In genomic region chr1:157449981-157450636, GRCm38 (mm10) we compare ENCODE assay signal across 9 mouse cellular contexts. TPM values are rescaled to one million over a fixed set of nuclear protein-coding genes. Genes with fewer than 3 reads are reported as not detected.
DNase-seq lines count a peak whose midpoint lies in the region; ATAC-seq and TF ChIP-seq lines count a peak whose summit lies in the region.
"Had no signal": no experiment of that assay in that cellular context is flagged by ENCODE, and none has a peak within 500 bp of the region (broad histone marks: within the 10 kb centered on the region; RNA-seq: fewer than 3 reads in every experiment).

No protein-coding gene starts in this region.

- no peak for DNase-seq in testis, postnatal 14 days (ENCODE audit: low spot score)
- peak; percentile 75 to 76 for DNase-seq in heart, postnatal 10 days
- DNase-seq in kidney, postnatal 25 days, result peak; percentile 68 to 87
- DNase-seq in retina, postnatal 1 day, result no peak
- no peak for DNase-seq in right cerebral cortex, postnatal 10 days (ENCODE audit: low spot score in 2 of 2)
- no peak for DNase-seq in thymus, postnatal 25 days

- no peaks in the 10 kb centered on the region for H3K36me3 ChIP-seq in testis, adult 2 months (ENCODE audit: control insufficient read depth, insufficient read depth, low read length)

- no peak for TF ChIP-seq POLR2A in testis, adult 2 months (IDR thresholded peaks at IDR 0.05; ENCODE audit: control insufficient read depth, low read depth, low read length)

- H3K4me3 ChIP-seq in testis, adult 2 months (ENCODE audit: control insufficient read depth, low read depth, low read length), result peak overlapping the region; percentile 29

- H3K4me1 ChIP-seq in testis, adult 2 months (ENCODE audit: control insufficient read depth, insufficient read depth, low read length), result peaks cover 10% of the 10 kb centered on the region

- intact Hi-C loops in heart, postnatal 10 days (cut with DNase I), result no loop called here

- ATAC-seq in megakaryocyte progenitor cell, adult 5-6 weeks (replicated peaks; ENCODE audit: poor library complexity), result peak; percentile 26

- no peak for TF ChIP-seq CTCF in testis, adult 2 months (IDR thresholded peaks at IDR 0.05; ENCODE audit: control insufficient read depth, insufficient read depth, insufficient replicate concordance, low read depth, low read length)

- H3K27ac ChIP-seq in testis, adult 2 months (ENCODE audit: control insufficient read depth, insufficient read depth, low read depth, low read length), result no peak overlapping the region

- 0 out of 2 replicates have a peak, but pooled peaks cover 2% of the 10 kb centered on the region for H3K27me3 ChIP-seq in testis, adult 2 months (ENCODE audit: control insufficient read depth, insufficient read depth, low read length)
- H3K27me3 ChIP-seq: CH12.LX had no signal

RNA-seq across cellular contexts. Expression of gene Cryzl2, which starts 8.3 kb away (rescaled TPM):
- polyA plus RNA-seq in testis, adult 2 months (2012; rRNA removed), result 4.7 and 5.5 TPM in 2 replicates
- total RNA-seq in heart, postnatal 10 days (2021), result 10 to 100 TPM; 15.4 to 17.4 TPM
- 27.4 and 29.2 TPM in 2 replicates for total RNA-seq in megakaryocyte progenitor cell, adult 5-6 weeks (2015)
- 12.2 and 18.6 TPM in 2 replicates for total RNA-seq in megakaryocyte progenitor cell, adult 5-6 weeks (2017)

RNA-seq across cellular contexts. Expression of gene Rasal2, which starts 37.7 kb away (rescaled TPM):
- 13.2 and 13.7 TPM in 2 replicates for polyA plus RNA-seq in testis, adult 2 months (2012; rRNA removed)
- total RNA-seq in heart, postnatal 10 days (2021), result 10 to 100 TPM; 33.3 to 34.2 TPM
- total RNA-seq in megakaryocyte progenitor cell, adult 5-6 weeks (2015), result 1.3 and 3.2 TPM in 2 replicates
- 1.7 and 2.0 TPM in 2 replicates for total RNA-seq in megakaryocyte progenitor cell, adult 5-6 weeks (2017)

RNA-seq across cellular contexts. Expression of gene Sec16b, which starts 56.4 kb away (rescaled TPM):
- polyA plus RNA-seq in testis, adult 2 months (2012; rRNA removed), result 1.4 and 1.6 TPM in 2 replicates
- 1 to 10 TPM; 1.9 to 2.1 TPM for total RNA-seq in heart, postnatal 10 days (2021)
- total RNA-seq in megakaryocyte progenitor cell, adult 5-6 weeks (2015), result 0.93 and 1.2 TPM in 2 replicates
- total RNA-seq in megakaryocyte progenitor cell, adult 5-6 weeks (2017), result 0.17 and 0.54 TPM in 2 replicates

Comparison
In these comparisons a context has a peak if more than half of its experiments do, and no peak if none do; other contexts are left out.
1. DNase-seq: peak in heart, postnatal 10 days (2 of 2) and kidney, postnatal 25 days (2 of 2); none in testis, postnatal 14 days (single experiment), retina, postnatal 1 day (single experiment), right cerebral cortex, postnatal 10 days (0 of 2) and thymus, postnatal 25 days (single experiment).
2. RNA of gene Rasal2, which starts 37.7 kb away (total RNA-seq): 33.3 to 34.2 TPM in heart, postnatal 10 days; 1.3 to 3.2 TPM in megakaryocyte progenitor cell, adult 5-6 weeks; every median in the first group is over 4 times any median in the second.